Mouse (Mus musculus) ES-Bruce4 (cell line): Measurements from ENCODE around the gene Zswim4.

Experiments used
- CTCF ChIP-seq: IDR thresholded peaks from one replicate; pipeline ENCODE4 v1.8.1; 2011; ENCODE audit warnings: low read depth, low read length
- EP300 ChIP-seq: IDR thresholded peaks from 2 replicates; pipeline ENCODE4 v1.6.1; 2011; ENCODE audit warnings: low read depth, low read length; ENCODE audit not compliant: insufficient read depth
- POLR2A ChIP-seq: IDR thresholded peaks from one replicate; pipeline ENCODE4 v1.8.1; 2011; ENCODE audit warnings: low read length; ENCODE audit not compliant: insufficient read depth

GRCm38 (mm10) chr8:84198871-84199270 is 38.0 kb downstream of the Zswim4 start:
- no peak for TF ChIP-seq CTCF
- no peak for TF ChIP-seq POLR2A
- TF ChIP-seq EP300: no peak
